Mouse (Mus musculus): ENCODE results near the gene Slc25a27. TPM values are rescaled to one million over a fixed set of nuclear protein-coding genes. Genes with fewer than 3 reads are reported as not detected.

Slc25a27 gene
- total RNA-seq (2021) = 10 to 100 TPM; 30.3 to 34.8 TPM
- long read RNA-seq, experiment 1, transcript Slc25a27-201 (9 exons, 2,895 nt) = major isoform, 8 of 24 reads
- long read RNA-seq, experiment 1, partial matches to known transcripts = 5 of 24 reads
- long read RNA-seq, experiment 1, other reads (novel, unspliced or antisense) = 11 of 24 reads
- long read RNA-seq, experiment 2, transcript Slc25a27-201 (9 exons, 2,895 nt) = major isoform, 8 of 20 reads
- long read RNA-seq, experiment 2, partial matches to known transcripts = 0 of 20 reads
- long read RNA-seq, experiment 2, other reads (novel, unspliced or antisense) = 9 of 20 reads

DNA sequence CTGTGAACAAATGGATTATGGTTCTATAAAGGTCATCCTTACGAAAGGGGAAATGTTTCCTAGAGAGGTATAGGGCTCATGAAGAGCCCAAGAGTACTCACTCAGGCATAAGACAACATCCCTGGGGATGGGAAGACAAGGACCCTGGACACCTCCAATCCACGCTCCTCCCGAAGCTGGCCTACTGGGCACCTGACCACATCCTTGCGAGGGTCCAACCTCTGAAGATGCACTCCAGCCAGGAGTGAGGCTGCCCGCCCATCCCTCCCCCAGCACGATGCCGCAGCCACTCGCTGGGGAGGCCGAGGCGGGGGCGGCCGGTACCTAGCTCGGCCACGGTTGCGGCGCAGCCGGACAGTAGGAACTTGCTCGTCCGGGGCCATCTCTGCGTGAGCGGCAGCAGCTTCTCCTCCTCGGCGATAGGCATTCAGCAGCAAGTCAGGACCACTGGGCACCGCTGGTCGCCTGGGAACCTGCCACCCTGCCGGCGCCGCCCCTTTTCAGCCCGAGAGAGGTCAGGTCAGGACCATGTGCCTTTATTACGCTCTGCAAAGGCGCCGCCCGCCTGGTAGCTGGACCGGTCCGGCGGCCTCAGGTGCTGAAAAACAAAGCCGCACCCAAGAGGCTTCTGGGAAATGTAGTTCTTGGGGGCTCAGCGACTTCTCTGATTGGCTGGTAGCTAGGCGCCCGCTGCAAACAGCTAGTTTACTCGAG lies at the start of gene Slc25a27:
Gene Slc25a27 (minus strand): TSS at position 639 of the 714 bp plus-strand sequence.
- DNase-seq (ENCODE audit: low spot score in 2 of 2) = peak; percentile 80 to 92

DNA sequence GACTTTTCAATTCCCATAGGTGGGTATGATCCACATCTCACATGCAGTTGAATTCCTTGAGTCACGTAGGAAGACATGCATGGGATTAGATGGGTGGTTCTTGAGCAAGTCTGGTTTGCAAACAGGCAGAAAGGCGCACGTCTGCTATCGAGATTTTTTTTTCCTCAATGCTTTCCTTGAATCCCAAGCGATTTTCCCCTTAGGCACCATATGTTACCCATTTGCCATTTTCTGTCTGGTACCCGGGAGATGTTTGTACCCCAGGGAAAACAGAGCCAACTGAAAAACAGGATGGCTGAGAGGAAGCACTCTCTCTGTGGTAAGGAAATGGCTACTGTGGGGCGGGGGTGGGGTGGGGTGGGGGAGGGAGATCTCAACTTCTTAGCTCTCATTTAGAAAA lies 49.6 kb upstream of the Slc25a27 start:
- peak in 1 of 2 experiments; percentile 9 for DNase-seq (ENCODE audit: low spot score in 2 of 2)

DNA sequence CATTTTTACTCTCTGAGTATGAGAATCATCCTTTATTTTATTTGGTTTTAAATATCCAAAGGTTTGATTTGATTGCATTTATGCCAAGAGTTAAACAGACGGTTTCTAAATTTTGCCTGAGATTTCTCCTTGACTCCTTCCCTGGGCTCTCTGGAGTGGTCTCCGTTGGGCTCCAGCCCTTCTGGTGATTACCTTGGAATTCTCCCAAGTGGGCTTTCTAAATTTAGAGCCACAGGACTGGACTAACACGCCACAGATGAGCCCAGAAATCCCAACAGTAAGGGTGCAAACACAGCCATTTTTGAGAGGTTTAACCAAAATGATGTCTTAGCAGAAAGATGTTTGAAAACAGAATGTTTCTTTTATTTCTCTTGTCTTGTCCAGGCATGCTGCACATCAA lies 47.2 kb upstream of the Slc25a27 start:
- peak in 1 of 2 experiments; percentile 4 for DNase-seq (ENCODE audit: low spot score in 2 of 2)

DNA sequence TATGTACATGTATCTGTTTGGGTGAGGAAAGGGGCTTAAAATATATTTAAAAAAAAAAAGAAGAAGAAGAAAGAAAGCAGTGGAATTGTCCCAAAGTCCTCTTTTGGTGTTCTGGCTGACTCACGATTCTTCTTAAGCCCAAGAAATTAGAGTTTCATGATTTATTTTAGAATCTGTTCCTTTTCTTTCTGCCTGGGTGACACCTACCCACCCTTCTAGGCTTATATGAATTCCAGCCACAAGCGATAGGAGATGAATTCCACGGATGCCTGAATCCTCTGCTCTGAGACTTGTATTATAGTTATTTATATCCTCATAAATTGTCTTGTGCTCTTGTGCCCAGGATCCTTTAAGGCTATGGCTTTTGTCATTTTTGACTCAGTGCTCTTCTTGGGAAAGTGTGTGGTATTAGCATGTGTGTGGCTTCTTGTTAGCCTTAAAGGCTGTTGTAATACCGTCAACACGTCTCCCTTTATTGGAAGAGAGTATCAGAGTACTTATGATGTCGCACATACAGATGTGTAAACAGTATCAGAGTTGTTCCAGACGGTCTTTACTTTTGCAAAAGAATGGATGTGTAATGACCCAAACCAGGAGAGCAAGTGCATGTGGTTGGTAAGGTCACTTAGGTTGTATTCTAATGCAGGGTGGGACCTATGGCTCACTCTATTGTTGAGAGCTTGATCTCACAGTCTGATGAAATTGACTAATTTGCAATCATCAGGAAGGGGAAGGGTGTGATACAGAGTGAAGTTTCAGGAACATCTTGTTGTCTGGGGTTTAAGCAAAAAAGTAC lies 44.7 kb upstream of the Slc25a27 start:
- no peak for DNase-seq (ENCODE audit: low spot score in 2 of 2)

DNA sequence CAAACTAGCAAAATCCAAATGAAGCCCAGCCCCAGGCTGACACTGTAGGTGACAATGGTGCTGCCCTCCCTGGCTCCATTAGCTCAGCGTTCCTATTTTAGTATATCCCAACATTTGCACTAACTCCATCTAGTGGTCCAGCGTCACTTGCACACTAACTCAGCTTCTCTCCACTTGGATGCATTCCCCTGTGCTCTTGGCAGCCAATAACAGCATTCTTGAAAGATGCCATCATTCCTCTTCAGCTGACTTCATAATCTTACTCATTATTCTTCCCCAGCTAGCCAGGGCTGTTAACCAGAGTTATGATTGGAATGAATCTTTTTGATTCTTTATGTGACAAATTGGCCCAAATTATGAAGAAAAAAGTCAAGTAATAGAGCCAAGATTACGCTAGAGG lies 40.2 kb upstream of the Slc25a27 start:
- no peak for DNase-seq (ENCODE audit: low spot score in 2 of 2)

DNA sequence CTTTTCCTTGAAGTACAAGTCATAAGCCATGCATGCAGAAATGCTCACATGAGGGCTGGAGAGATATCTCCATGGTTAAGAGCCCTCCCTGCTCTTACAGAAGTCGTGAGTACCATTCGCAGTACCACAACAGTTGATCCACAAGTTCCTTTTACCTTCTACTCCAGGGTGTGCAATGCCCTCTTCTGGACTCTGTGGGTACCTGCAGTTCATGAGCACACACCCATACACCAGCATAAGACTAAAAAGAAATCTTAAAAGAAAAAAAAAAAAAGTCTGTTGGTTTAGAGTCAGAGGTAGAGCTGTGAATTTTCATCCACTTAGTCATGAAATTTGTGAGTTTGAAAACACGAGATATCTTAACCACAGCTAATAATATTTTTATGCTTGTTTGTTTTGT lies 39.7 kb upstream of the Slc25a27 start:
- DNase-seq (ENCODE audit: low spot score in 2 of 2) = no peak

DNA sequence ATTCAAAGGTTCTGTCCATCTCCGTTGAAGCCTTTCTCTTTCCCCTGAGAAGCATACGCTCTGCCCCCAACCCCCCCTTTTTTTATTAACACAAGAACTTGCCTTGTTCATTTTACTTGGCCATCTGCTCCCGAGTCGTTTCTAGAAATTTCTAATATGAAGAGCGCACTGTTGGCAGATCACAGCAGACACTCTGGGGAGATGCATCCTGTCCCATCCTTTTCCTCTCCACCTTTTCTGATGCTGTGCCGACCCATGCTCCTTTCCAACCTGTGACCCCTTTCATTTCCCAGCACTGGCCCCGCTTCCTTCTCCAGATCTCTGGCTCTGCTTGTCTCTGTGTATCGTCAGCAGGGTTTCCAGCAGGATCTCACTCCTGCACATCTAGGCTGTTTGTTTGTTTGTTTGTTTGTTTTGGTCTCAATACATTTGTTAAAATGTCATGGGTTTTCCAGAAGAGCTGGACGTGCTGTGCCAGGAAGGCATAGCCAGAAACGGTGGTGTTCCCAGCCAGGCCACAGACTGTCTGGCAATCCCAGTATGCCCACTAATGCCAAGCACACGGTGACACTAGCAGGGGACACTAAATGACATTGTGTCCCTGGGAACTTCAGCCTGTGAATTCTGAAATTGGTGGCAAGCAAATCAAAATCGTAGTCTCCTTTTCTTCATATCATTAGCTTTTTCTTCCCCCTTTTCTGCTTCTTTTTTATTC lies 37.4 kb upstream of the Slc25a27 start:
- DNase-seq (ENCODE audit: low spot score in 2 of 2) = no peak

DNA sequence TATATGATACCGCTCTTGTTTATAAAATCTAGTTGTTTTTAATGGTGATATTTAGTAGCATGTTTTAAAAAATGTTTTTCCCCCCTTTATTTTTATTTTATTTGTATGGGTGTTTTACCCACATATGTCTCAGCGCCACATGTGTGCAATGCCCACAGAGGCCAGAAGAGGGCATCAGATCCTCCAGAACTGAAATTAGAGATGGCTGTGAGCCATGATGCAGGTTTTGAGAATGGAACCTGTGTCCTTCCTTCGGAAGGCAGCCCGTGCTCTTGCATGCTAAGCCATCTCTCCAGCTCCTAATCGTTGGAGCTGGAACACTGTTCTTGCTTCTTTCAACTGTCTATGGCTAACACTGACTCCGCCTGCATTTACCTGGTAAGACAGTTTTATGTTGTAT lies 34.0 kb upstream of the Slc25a27 start:
- DNase-seq (ENCODE audit: low spot score in 2 of 2) = peak; percentile 57 to 58

DNA sequence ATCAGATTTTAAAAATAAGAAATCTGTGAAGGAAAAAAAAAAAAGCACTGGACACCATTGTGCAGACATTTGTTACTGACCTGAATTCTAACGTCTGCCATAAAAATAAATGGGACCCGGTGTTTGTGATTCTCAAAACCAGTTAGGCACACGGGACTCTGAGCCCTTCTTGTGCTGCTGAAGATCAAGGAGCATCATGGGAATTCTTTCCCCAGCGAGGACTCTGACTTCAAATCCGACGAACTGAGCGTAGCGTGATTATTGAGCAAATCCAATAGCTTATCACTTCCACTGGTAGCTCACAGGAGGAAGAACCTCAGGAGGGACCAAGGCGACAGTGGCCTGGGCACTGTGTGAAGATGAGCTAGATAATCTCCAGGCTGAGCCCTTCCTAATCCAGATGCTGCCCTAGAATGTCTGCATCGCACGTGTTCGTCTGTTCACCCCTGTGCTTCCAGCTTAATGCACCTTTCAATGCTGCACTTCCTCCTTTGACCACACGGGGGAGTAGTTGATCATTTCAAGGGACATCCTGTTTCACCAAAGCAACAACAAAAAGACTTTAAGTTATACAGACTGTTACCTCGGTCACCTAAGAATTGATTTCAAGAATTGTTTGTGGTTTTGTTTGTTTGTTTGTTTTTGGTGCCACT lies 32.1 kb upstream of the Slc25a27 start:
- DNase-seq (ENCODE audit: low spot score in 2 of 2) = peak; percentile 57 to 72

DNA sequence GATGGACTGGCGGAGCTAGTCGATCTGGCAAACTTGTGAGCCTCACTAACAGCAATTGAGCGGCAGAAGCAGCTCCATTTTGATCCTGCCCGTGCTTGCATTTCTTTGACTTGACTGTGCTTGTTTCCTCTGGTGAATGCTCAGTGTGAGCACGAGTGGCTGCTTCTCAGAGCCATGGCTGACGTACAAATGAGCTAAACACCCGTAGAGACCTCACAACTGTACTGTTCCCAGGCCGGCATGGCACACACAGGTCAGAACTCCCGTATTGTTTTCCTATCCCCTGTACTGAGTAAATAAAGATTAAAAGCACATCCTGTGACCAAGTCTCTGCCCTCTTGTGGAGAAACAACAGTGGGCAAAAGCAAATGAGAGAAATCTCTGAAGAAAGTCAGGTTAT lies 22.6 kb upstream of the Slc25a27 start:
- no peak for DNase-seq (ENCODE audit: low spot score in 2 of 2)

DNA sequence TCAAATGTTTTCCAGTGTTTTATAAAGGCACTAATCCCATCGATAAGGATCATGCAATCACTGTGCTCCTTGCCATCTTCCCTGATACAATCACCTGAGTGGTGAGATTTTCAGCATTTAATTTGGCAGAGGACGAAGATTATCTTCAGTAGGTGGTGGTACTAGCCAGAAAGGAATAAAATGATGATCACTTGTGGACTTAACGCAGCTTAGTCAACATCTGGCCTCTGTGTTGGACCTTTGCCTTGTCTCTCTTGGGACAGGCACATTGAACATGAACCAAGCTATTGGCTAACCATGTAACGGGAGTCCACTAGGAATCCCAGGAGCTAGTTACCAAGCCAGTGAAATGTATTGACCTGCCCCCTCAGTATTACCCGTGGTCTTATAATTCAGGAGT lies 17.6 kb upstream of the Slc25a27 start:
- no peak for DNase-seq (ENCODE audit: low spot score in 2 of 2)

DNA sequence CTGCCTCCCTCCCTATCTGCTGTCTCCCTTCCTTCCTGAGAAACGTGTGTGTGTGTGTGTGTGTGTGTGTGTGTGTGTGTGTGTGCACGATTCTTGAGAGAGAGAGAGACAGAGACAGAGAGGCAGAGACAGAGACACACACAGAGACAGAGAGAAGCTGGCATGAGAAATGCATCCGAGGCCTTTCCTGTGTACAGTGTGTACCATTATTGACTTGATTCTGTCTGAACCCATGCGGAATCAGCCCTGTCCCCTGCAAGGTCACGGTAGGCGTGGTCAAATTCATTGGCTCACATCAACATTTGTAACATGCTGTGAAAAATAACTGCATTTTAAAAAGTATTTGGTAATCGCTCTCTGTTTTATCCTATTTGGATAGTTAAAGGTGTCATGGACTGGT lies 17.1 kb upstream of the Slc25a27 start:
- DNase-seq (ENCODE audit: low spot score in 2 of 2) = no peak

DNA sequence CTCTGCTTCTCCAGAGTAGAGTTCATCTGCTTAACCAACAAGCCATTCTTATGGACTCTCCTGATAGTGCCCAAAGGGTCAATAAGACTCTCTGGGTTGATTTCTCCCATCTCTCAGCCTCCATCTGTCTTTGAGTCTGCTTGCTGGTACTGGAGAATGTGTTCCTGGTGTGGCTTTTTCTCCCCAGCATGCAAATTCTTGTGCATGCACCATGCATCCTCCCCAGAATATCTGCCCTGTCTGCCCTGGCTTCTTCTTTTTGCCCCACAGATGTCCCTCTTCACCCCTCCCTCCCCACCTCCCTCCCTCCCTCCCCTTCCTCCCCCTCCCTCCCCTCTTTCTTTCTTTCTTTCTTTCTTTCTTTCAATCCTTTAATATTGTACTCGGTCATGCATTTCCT lies 10.3 kb upstream of the Slc25a27 start:
- DNase-seq (ENCODE audit: low spot score in 2 of 2) = no peak

DNA sequence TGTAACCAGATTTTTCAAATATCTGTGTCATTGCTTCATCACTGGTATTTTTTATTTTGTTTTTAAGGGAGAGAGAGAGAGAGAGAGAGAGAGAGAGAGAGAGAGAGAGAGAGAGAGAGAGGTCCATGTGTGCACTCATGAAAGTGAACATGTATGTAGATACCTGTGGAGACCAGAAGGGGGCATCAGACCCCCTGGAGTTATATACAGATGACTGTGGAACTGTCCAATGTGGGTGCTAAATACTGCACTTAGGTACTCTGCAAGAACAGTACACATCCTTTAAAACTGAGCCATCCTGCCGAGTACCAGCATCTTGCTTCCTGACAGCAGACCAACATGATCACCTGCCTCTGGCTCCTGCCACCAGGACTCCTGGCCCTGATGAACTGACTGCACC lies 9.2 kb upstream of the Slc25a27 start:
- DNase-seq (ENCODE audit: low spot score in 2 of 2) = no peak

DNA sequence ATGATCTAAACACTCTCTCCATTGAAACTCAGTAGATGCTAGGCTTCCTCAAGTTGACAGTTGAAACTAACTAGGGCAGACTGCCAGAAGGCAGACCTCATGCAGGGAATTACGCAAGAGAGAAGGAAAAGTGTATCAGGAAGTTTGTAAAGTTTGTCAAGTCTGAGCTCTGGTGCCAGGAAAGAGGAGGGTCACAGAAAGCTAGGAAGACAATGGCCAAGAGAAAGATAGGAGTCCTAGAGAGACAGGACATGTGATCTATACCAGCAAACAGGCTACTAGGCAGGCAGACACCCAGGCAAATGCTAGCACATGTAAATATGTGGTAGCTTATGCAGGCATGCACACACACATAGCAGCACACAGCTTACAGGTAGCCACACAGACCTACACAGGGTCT lies 8.2 kb upstream of the Slc25a27 start:
- DNase-seq (ENCODE audit: low spot score in 2 of 2) = no peak

DNA sequence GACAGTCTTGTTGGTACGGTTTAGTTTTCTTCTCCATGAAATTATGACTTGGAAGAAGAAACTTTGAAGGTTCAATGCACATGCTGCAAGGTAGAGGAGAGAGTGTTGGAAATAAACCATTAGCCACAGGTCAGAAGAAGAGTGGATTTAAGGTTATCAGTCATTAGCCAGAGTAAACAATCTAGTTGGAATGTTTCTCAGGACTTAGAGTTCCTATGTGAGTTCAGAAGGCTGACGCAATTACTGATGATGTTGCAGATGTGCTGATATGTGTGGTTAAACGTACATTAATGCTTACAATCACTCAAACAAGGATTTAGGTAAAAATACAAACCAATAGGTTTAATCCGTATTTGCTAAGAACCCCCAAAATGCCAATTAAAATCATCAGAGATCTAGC lies 4.9 kb upstream of the Slc25a27 start:
- DNase-seq (ENCODE audit: low spot score in 2 of 2) = no peak

DNA sequence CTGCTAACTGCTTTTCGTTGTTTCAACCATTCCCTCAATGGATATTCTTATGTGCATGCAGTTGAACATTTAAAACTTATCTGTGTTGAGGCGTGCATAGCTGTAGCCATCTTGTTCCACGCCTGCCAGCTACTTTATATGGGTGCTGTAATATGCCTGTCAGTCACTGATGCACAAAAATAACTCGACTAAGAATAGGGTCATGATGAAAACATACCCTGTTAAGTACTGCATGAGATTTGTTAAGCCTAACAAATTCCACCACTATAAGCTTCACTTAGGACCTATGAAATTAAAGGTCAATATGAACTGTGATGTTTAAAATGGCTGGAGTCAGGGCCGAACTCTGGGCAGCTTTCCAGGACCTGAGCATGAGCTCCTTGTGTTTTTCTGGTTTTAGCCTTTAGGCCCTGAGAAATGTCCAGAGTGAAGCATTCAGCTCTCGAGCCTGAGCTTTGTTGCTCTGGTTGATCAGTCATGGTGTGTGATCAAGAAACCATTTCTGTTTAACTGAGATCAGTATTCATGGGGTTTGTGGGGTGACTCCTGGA lies 2.2 kb upstream of the Slc25a27 start:
- DNase-seq (ENCODE audit: low spot score in 2 of 2) = no peak

DNA sequence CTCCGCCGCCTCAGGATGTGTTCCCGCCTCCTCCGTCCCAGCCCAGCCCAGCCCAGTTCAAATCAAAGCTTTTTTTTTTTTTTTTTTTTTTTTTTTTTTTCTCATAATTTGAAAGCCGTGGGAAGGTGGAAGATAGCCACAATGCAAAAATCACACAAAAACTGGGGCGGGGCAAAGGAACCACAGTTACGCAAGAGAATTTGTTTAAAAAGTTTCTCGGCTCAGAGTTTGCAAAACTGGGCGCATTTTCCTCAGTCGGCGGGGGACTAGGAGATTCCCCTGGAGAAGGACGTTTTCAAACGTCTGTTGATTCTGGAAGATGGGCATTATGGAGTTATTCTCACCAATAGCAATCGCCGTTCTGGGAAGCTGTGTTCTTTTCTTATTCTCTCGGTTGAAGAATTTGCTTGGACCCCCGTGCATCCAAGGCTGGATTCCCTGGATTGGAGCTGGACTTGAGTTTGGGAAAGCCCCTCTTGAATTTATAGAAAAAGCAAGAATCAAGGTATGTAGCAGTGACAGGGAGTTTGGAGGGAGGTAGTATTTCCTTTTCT lies 353 bp upstream of the Slc25a27 start, which contains the start of gene Cyp39a1:
Gene Cyp39a1 (plus strand): TSS at position 136 of the 554 bp plus-strand sequence.
- peak in 1 of 2 experiments; percentile 12 for DNase-seq (ENCODE audit: low spot score in 2 of 2)

DNA sequence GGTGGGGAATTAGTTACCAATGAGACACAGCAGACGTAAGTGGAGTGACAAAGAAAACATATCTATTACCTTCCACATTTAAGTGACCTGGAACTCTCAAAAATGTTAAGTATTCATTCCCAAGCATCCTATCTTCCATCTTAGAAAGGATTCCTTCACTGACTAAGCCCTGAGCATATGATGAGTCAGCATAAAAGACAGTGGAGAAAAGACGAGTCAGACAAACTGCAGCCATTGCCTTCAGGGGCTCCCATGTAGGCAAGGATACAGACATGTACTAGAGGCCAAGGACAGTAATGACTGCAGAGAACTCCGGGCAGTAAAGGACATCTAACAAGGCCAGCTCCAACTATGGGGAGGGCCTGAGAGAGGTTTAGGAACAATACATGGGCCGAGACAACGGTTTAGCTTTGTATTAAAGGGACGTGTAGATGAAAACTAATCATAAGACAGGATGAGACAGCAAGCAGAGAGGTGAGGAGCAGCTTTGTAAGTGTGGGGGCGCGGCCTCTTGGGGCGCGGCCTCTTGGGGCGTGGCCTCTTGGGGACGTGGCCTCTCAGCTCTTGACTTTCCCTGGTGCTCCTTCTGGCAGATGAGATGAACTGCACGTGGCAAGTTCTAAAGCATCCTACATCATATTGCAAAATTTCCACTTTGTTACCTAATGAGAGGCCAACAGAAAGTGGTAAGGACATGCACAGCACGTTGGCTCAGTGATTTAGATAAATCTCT lies 15.5 kb downstream of the Slc25a27 start:
- no peak for DNase-seq (ENCODE audit: low spot score in 2 of 2)
